Mouse (Mus musculus) limb, embryonic 11.5 days (tissue): ENCODE results near the gene Coro2a. TPM values are rescaled to one million over a fixed set of nuclear protein-coding genes. Genes with fewer than 3 reads are reported as not detected.

Experiments
- ATAC-seq: fragments of 200-750 bp; cut with Nextera tagmentation; 2 replicates; pipeline ENCODE4 v1.8.0; 2017; ENCODE audit warnings: low read depth; ENCODE audit not compliant: insufficient number of reproducible peaks, low FRiP score, low TSS enrichment
- DNase-seq: peaks from one replicate; pipeline ENCODE4 v3.0.0-alpha.2; 2015; ENCODE audit warnings: low spot score
- H3K27ac ChIP-seq: fragments of 300-500 bp; sonication (generic); replicated peaks from 2 replicates; pipeline ENCODE4 v1.5.1; 2014; ENCODE audit warnings: low read depth, mild to moderate bottlenecking, low read length
- H3K27me3 ChIP-seq: fragments of 300-500 bp; sonication (generic); 2 replicates; pipeline ENCODE4 v1.6.1; 2014; ENCODE audit warnings: mild to moderate bottlenecking, low read length, mixed read lengths; ENCODE audit not compliant: control insufficient read depth, insufficient read depth
- H3K36me3 ChIP-seq: fragments of 300-500 bp; sonication (generic); 2 replicates; pipeline ENCODE4 v1.6.1; 2014; ENCODE audit warnings: mild to moderate bottlenecking, low read length, moderate library complexity, mixed read lengths; ENCODE audit not compliant: control insufficient read depth, insufficient read depth
- H3K4me1 ChIP-seq: fragments of 300-500 bp; sonication (generic); 2 replicates; pipeline ENCODE4 v1.6.1; 2014; ENCODE audit warnings: low read length, mixed read lengths; ENCODE audit not compliant: control insufficient read depth, insufficient read depth
- H3K4me2 ChIP-seq: fragments of 300-500 bp; sonication (generic); 2 replicates; pipeline ENCODE4 v1.6.1; 2014; ENCODE audit warnings: low read depth, mild to moderate bottlenecking, moderate library complexity; ENCODE audit not compliant: severe bottlenecking
- H3K4me3 ChIP-seq: fragments of 300-500 bp; sonication (generic); 2 replicates; pipeline ENCODE4 v1.5.1; 2014; ENCODE audit warnings: low read depth, low read length
- H3K9ac ChIP-seq: fragments of 300-500 bp; sonication (generic); 2 replicates; pipeline ENCODE4 v1.6.1; 2014; ENCODE audit warnings: mild to moderate bottlenecking, low read length
- H3K9me3 ChIP-seq: fragments of 300-500 bp; sonication (generic); 2 replicates; pipeline ENCODE4 v1.6.1; 2016; ENCODE audit warnings: low read length; ENCODE audit not compliant: control insufficient read depth
- WGBS: fragments of 180-500 bp; shearing (Covaris S2); extraction: QIAGEN DNeasy Blood & Tissue Kit; methylation state at CpG from one replicate; pipeline ENCODE4 v1.1.7; 2014; 5-methylcytosine and 5-hydroxymethylcytosine counted together
- polyA plus RNA-seq: library from polyadenylated mRNA; unstranded; fragments of >200 nt; fragmentation: Nextera tagmentation; extraction: Ambion mirVana; gene quantifications from 2 replicates; pipeline ENCODE4 v1.2.1, GENCODE M21; 2014

Coro2a gene
- polyA plus RNA-seq, 1 experiment from 2014 or later, result 1.7 TPM

DNA sequence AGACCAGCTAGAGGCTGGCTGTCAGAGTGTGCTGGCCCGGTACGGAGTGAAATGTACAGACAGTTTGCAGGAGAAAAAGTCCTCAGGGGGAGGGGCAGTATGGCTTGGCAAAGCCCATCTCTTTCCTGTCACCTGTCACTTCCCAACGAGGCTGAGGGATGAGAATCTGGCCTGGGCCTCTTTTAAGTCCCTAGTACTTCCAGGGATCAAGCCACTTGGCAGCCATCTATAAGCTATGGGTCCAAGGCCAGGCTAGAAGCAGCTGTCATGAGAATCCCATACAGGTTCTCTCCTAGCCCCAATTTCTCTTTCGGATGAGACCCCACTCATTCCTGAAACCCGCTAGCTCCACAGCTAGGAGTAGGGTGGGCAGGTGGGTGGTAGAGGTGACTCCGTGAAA, 5.6 kb downstream of the Coro2a start:
- Histone ChIP-seq H3K4me3 (no peak overlapping the region), H3K4me2 (no peak overlapping the region), H3K9ac (no peak overlapping the region), H3K36me3 (no peaks in the 10 kb centered on the region), H3K9me3 (no peaks in the 10 kb centered on the region), H3K27ac (no peak overlapping the region), H3K4me1 (no peaks in the 10 kb centered on the region), H3K27me3 (peaks cover 22% of the 10 kb centered on the region)
- ATAC-seq, result no peak
- WGBS, result 70% methylated on average over 6 of the region's 6 CpGs
- DNase-seq, result no peak

DNA sequence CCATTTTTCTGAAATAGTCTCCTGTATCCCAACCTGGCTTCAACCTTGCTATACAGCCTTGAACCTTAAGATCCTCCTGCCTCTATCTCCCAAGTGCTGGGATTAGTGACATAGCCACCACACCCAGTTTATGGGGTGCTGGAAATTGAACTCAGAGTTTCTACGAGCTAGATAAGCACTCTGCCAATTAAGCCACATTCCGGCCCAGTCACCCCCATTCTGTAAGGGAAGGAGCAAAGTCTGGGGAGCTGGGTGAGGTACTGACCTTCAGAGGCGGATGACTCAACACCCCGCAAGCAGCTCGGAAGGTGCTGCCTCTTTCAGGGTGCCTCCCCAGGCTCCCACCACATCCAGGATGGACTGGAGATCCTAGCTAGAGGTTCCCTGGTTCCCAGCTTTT, 7.9 kb downstream of the Coro2a start:
- 69% methylated on average over 5 of the region's 5 CpGs for WGBS
- no peak overlapping the region for H3K4me2 ChIP-seq

GRCm38 (mm10) chr4:46593472-46593871, 8.5 kb downstream of the Coro2a start:
- DNase-seq (no peak), ATAC-seq (no peak)
- no peaks in the 10 kb centered on the region for H3K36me3 ChIP-seq
- H3K9me3 ChIP-seq, result no peaks in the 10 kb centered on the region
- no peaks in the 10 kb centered on the region for H3K4me1 ChIP-seq
- no peak overlapping the region for H3K4me3 ChIP-seq
- no peak overlapping the region for H3K9ac ChIP-seq
- H3K4me2 ChIP-seq, result no peak overlapping the region
- H3K27me3 ChIP-seq, result no peaks in the 10 kb centered on the region; the same call in 1 of the 2 replicates
- H3K27ac ChIP-seq, result no peak overlapping the region
- 28% methylated on average over 6 of the region's 6 CpGs for WGBS

More for the DNA sequence above, 7.9 kb downstream of the Coro2a start:
- Histone ChIP-seq H3K4me3 (no peak overlapping the region), H3K36me3 (no peaks in the 10 kb centered on the region), H3K4me1 (no peaks in the 10 kb centered on the region), H3K27ac (no peak overlapping the region), H3K9me3 (no peaks in the 10 kb centered on the region), H3K9ac (no peak overlapping the region), H3K27me3 (peaks cover 2% of the 10 kb centered on the region; the same call in 1 of the 2 replicates)
- DNase-seq, result no peak
- no peak for ATAC-seq

DNA sequence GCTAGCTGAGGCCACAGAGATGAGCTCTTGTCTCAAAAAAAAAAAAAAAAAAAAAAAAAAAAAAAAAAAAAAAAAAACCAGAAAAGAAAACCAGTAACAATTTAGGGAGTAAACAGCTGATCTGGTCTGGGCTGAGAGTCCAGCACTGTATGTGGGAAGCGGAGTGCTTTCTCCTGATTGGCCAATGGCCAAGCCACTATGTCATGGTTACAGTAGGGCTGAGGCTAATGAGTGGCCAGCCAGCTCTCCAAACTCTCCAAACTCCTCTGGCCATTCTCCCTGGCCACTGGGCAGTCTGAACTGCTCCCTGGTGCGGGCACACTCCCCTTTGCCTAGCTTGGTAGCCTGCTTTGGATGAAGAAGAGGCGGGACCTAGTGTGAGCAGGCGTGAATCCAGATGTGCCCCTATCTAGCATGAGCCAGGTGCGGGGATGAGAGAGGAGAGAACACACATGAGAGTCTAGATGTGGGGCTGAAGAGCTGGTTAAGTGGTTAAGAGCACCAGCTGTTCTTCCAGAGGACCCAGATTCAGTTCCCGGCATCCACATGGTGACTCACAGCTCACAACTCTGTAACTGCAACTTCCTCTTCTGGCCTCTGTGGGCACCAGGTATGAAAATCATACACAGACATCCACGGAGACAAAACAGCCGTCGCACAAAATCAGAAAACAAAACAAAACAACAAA, 10.0 kb downstream of the Coro2a start:
- WGBS, result 89% methylated on average over 9 of the region's 9 CpGs
- H3K27me3 ChIP-seq, result no peaks in the 10 kb centered on the region; the same call in 1 of the 2 replicates
- H3K9me3 ChIP-seq, result no peaks in the 10 kb centered on the region
- H3K36me3 ChIP-seq, result no peaks in the 10 kb centered on the region
- no peak overlapping the region for H3K4me3 ChIP-seq
- DNase-seq (no peak), ATAC-seq (no peak)
- no peaks in the 10 kb centered on the region for H3K4me1 ChIP-seq
- no peak overlapping the region for H3K9ac ChIP-seq
- no peak overlapping the region for H3K27ac ChIP-seq
- no peak overlapping the region for H3K4me2 ChIP-seq

- DNase-seq, result no peak
Observed at GRCm38 (mm10) chr4:46590810-46591209, 11.2 kb downstream of the Coro2a start.

DNA sequence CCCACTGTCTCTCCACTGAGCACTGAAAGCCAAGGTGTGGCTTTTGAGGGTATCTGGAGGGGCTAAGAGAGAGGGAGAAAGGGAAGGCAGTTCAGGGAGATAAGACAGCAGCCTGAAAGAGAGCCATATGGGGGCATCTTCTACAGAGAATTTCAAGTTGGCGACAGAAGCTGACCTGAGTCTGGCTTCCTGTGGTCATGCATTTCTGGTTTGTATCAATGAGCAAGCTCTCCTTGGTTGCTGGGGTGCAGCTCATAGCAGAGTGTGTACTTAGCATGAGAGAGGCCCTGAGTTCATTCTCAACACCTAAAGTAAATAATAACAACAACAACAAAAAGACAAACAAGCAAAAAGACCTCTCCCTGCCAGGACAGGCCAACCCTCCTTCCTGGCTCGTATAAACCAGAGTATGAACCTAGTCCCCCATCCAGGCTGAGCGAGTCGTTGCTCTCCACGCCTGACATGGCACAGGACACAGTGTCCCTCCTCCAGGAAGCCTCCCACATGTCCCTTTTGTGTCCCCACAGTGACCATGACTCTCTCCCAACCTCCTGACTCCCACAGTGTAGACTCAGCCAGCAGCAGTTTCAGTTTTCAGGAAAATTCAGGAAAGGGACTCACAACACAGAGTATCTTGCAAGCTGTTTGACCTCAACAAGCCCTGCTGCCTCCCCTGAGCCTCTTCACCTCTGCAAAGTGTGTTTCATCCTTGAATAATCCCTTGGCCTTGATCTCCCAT, 11.9 kb downstream of the Coro2a start:
- H3K27me3 ChIP-seq, result no peaks in the 10 kb centered on the region
- DNase-seq (no peak), ATAC-seq (no peak)
- WGBS, result 73% methylated on average over 5 of the region's 5 CpGs
- H3K4me2 ChIP-seq, result no peak overlapping the region
- no peaks in the 10 kb centered on the region for H3K4me1 ChIP-seq
- H3K9ac ChIP-seq, result no peak overlapping the region
- H3K27ac ChIP-seq, result no peak overlapping the region
- H3K9me3 ChIP-seq, result no peaks in the 10 kb centered on the region
- no peaks in the 10 kb centered on the region for H3K36me3 ChIP-seq
- H3K4me3 ChIP-seq, result no peak overlapping the region

More at GRCm38 (mm10) chr4:46590810-46591209, 11.2 kb downstream of the Coro2a start:
- H3K27ac ChIP-seq, result no peak overlapping the region
- H3K9me3 ChIP-seq, result no peaks in the 10 kb centered on the region
- no peak overlapping the region for H3K4me2 ChIP-seq
- no peak for ATAC-seq
- no peak overlapping the region for H3K4me3 ChIP-seq
- H3K36me3 ChIP-seq, result no peaks in the 10 kb centered on the region
- H3K27me3 ChIP-seq, result no peaks in the 10 kb centered on the region
- no peaks in the 10 kb centered on the region for H3K4me1 ChIP-seq
- 76% methylated on average over 4 of the region's 4 CpGs for WGBS
- H3K9ac ChIP-seq, result no peak overlapping the region

DNA sequence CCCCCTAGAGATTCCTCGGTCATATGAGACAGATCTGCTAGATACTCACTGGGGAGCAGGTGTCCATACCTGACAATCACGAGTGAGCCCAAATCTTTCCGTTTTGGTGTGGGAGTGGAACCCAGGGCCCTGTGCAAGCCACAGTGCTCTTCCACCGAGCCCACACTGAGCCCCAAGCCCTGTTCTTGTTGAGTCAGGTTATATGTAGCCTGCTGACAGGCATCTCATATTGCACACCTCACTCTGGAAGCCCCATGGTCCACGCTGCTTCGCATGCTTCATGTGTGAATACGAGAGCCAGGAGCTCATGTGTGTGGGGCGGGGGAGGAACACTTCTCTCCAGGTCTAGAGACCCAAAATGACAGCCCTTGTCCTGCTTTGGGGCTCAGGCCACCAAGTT, 12.9 kb downstream of the Coro2a start:
- DNase-seq (no peak), ATAC-seq (no peak)
- Histone ChIP-seq H3K9ac (no peak overlapping the region), H3K9me3 (no peaks in the 10 kb centered on the region), H3K27me3 (no peaks in the 10 kb centered on the region), H3K4me1 (no peaks in the 10 kb centered on the region), H3K27ac (no peak overlapping the region), H3K4me3 (no peak overlapping the region), H3K36me3 (no peaks in the 10 kb centered on the region), H3K4me2 (no peak overlapping the region)
- 78% methylated on average over 8 of the region's 8 CpGs for WGBS

DNA sequence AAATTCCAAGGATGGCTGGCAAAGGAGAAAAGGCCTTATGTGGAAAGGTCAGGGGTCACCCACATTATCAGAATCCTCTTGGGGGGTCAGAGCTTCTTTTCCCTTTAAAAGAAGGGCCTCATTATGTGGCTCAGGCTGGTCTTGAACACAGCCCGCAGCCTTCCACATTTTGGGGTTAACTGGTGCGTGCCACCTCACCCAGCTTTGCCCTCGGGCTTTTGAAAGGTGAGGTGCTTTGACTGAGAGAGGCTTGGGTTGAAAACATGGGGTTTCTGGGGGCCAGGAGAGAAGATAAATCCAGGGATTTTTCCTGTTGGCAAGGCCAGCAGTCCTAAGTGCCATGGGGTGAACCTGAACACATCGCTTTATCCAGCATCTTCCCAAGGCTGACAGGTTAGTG, 15.5 kb downstream of the Coro2a start:
- ATAC-seq, result no peak
- Histone ChIP-seq H3K9me3 (no peaks in the 10 kb centered on the region), H3K9ac (no peak overlapping the region), H3K4me1 (no peaks in the 10 kb centered on the region), H3K4me2 (no peak overlapping the region), H3K27ac (no peak overlapping the region), H3K27me3 (no peaks in the 10 kb centered on the region), H3K4me3 (no peak overlapping the region), H3K36me3 (no peaks in the 10 kb centered on the region)
- DNase-seq, result no peak
- 86% methylated on average over 4 of the region's 4 CpGs for WGBS
